Mouse (Mus musculus) liver, embryonic 16.5 days (tissue): ENCODE data around the gene Trex1. TPM values are rescaled to one million over a fixed set of nuclear protein-coding genes. Genes with fewer than 3 reads are reported as not detected.

Experiments
- ATAC-seq: fragments of 200-750 bp; cut with Nextera tagmentation; 2 replicates; pipeline ENCODE4 v1.8.0; 2017; ENCODE audit warnings: low read depth, mild to moderate bottlenecking, moderate number of reproducible peaks, moderate library complexity
- H3K27ac ChIP-seq: fragments of 300-500 bp; sonication (generic); 2 replicates; pipeline ENCODE4 v1.5.1; 2014; ENCODE audit warnings: mild to moderate bottlenecking, low read length
- H3K27me3 ChIP-seq: fragments of 300-500 bp; sonication (generic); 2 replicates; pipeline ENCODE4 v1.6.1; 2014; ENCODE audit warnings: low read depth, low read length, mixed read lengths; ENCODE audit not compliant: control insufficient read depth, insufficient read depth
- H3K36me3 ChIP-seq: fragments of 300-500 bp; sonication (generic); 2 replicates; pipeline ENCODE4 v1.6.1; 2014; ENCODE audit warnings: mild to moderate bottlenecking; ENCODE audit not compliant: control insufficient read depth, insufficient read depth
- H3K4me1 ChIP-seq: fragments of 300-500 bp; sonication (generic); 2 replicates; pipeline ENCODE4 v1.6.1; 2014; ENCODE audit warnings: low read depth, low read length, mixed read lengths; ENCODE audit not compliant: control insufficient read depth
- H3K4me2 ChIP-seq: fragments of 300-500 bp; sonication (generic); 2 replicates; pipeline ENCODE4 v1.6.1; 2014; ENCODE audit warnings: low read depth, low read length, mixed read lengths
- H3K4me3 ChIP-seq: fragments of 300-500 bp; sonication (generic); 2 replicates; pipeline ENCODE4 v1.5.1; 2014; ENCODE audit warnings: low read depth, mild to moderate bottlenecking, low read length
- H3K9ac ChIP-seq: fragments of 300-500 bp; sonication (generic); 2 replicates; pipeline ENCODE4 v1.6.1; 2014; ENCODE audit warnings: low read depth, low read length
- H3K9me3 ChIP-seq: fragments of 300-500 bp; sonication (generic); replicated peaks from 2 replicates; pipeline ENCODE4 v1.6.1; 2016; ENCODE audit warnings: low read length; ENCODE audit not compliant: control insufficient read depth
- WGBS: fragments of 180-500 bp; shearing (Covaris S2); extraction: QIAGEN DNeasy Blood & Tissue Kit; methylation state at CpG from one replicate; pipeline ENCODE4 v1.1.7; 2014; ENCODE audit not compliant: insufficient replicate concordance; 5-methylcytosine and 5-hydroxymethylcytosine counted together
- polyA plus RNA-seq: library from polyadenylated mRNA; unstranded; fragments of >200 nt; fragmentation: Nextera tagmentation; extraction: Ambion mirVana; gene quantifications from 2 replicates; pipeline ENCODE4 v1.2.1, GENCODE M21; 2015

Trex1 gene
- polyA plus RNA-seq, 1 experiment from 2014 or later: 7.4 TPM

- Histone ChIP-seq H3K4me1 (peaks cover 14% of the 10 kb centered on the region), H3K36me3 (no peaks in the 10 kb centered on the region), H3K9me3 (no peaks in the 10 kb centered on the region), H3K27ac (no peak overlapping the region), H3K9ac (no peak overlapping the region), H3K27me3 (no peaks in the 10 kb centered on the region), H3K4me3 (no peak overlapping the region), H3K4me2 (no peak overlapping the region)
- WGBS: 54% methylated on average over 3 of the region's 3 CpGs
- ATAC-seq: no peak
Observed at GRCm38 (mm10) chr9:109050674-109050997, 8.9 kb downstream of the Trex1 start.

- Histone ChIP-seq H3K27ac (no peak overlapping the region), H3K4me3 (no peak overlapping the region), H3K4me1 (peaks cover 9% of the 10 kb centered on the region), H3K4me2 (no peak overlapping the region), H3K9me3 (no peaks in the 10 kb centered on the region), H3K27me3 (no peaks in the 10 kb centered on the region), H3K9ac (no peak overlapping the region), H3K36me3 (no peaks in the 10 kb centered on the region)
- no peak for ATAC-seq
- WGBS: 69% methylated on average over 9 of the region's 9 CpGs
Observed at GRCm38 (mm10) chr9:109049996-109050673, 9.4 kb downstream of the Trex1 start.

- 57% methylated on average over 7 of the region's 7 CpGs for WGBS
- ATAC-seq: no peak
- Histone ChIP-seq H3K27me3 (no peaks in the 10 kb centered on the region), H3K9me3 (no peaks in the 10 kb centered on the region), H3K4me3 (no peak overlapping the region), H3K4me1 (peaks cover 1% of the 10 kb centered on the region; the same call in 1 of the 2 replicates), H3K4me2 (no peak overlapping the region), H3K9ac (no peak overlapping the region), H3K36me3 (no peaks in the 10 kb centered on the region), H3K27ac (no peak overlapping the region)
Observed at GRCm38 (mm10) chr9:109049316-109049715, 10.2 kb downstream of the Trex1 start.

- no peak overlapping the region for H3K4me2 ChIP-seq
- H3K4me1 ChIP-seq: no peaks in the 10 kb centered on the region
- no peak overlapping the region for H3K4me3 ChIP-seq
- WGBS: 33% methylated on average over 5 of the region's 5 CpGs
- ATAC-seq: no peak
- H3K9me3 ChIP-seq: no peaks in the 10 kb centered on the region
- no peak overlapping the region for H3K27ac ChIP-seq
- H3K27me3 ChIP-seq: no peaks in the 10 kb centered on the region
- H3K36me3 ChIP-seq: no peaks in the 10 kb centered on the region
- no peak overlapping the region for H3K9ac ChIP-seq
Observed at GRCm38 (mm10) chr9:109046306-109046705, 13.2 kb downstream of the Trex1 start.

- Histone ChIP-seq H3K36me3 (no peaks in the 10 kb centered on the region), H3K4me2 (no peak overlapping the region), H3K4me3 (no peak overlapping the region), H3K9ac (no peak overlapping the region), H3K4me1 (peaks cover 6% of the 10 kb centered on the region), H3K27me3 (peaks cover 8% of the 10 kb centered on the region), H3K27ac (no peak overlapping the region), H3K9me3 (no peaks in the 10 kb centered on the region)
- ATAC-seq: no peak
- WGBS: 64% methylated on average over 7 of the region's 7 CpGs
Observed at GRCm38 (mm10) chr9:109041351-109041750, 18.2 kb downstream of the Trex1 start.

- H3K4me2 ChIP-seq: no peak overlapping the region
- no peaks in the 10 kb centered on the region for H3K9me3 ChIP-seq
- H3K9ac ChIP-seq: no peak overlapping the region
- no peaks in the 10 kb centered on the region for H3K36me3 ChIP-seq
- ATAC-seq: no peak
- no peak overlapping the region for H3K4me3 ChIP-seq
- H3K27me3 ChIP-seq: peaks cover 8% of the 10 kb centered on the region
- H3K4me1 ChIP-seq: peaks cover 6% of the 10 kb centered on the region
- H3K27ac ChIP-seq: no peak overlapping the region
- 50% methylated on average over 6 of the region's 6 CpGs for WGBS
Observed at GRCm38 (mm10) chr9:109040906-109041305, 18.6 kb downstream of the Trex1 start.

- H3K9ac ChIP-seq: no peak overlapping the region
Observed at GRCm38 (mm10) chr9:109040216-109040615, 19.3 kb downstream of the Trex1 start.

GRCm38 (mm10) chr9:109039681-109040080 lies 19.9 kb downstream of the Trex1 start:
- peaks cover 6% of the 10 kb centered on the region for H3K4me1 ChIP-seq
- peaks cover 8% of the 10 kb centered on the region for H3K27me3 ChIP-seq
- no peak for ATAC-seq
- no peaks in the 10 kb centered on the region for H3K9me3 ChIP-seq
- H3K36me3 ChIP-seq: no peaks in the 10 kb centered on the region
- no peak overlapping the region for H3K27ac ChIP-seq
- no peak overlapping the region for H3K9ac ChIP-seq
- no peak overlapping the region for H3K4me3 ChIP-seq
- WGBS: 68% methylated on average over 4 of the region's 4 CpGs
- 0 out of 2 replicates have a peak overlapping the region, but pooled peaks have one; percentile 69 for H3K4me2 ChIP-seq

More at GRCm38 (mm10) chr9:109040216-109040615, 19.3 kb downstream of the Trex1 start:
- no peak for ATAC-seq
- H3K4me2 ChIP-seq: no peak overlapping the region
- no peaks in the 10 kb centered on the region for H3K36me3 ChIP-seq
- no peak overlapping the region for H3K27ac ChIP-seq
- 64% methylated on average over 8 of the region's 8 CpGs for WGBS
- peaks cover 6% of the 10 kb centered on the region for H3K4me1 ChIP-seq
- no peak overlapping the region for H3K4me3 ChIP-seq
- peaks cover 8% of the 10 kb centered on the region for H3K27me3 ChIP-seq
- no peaks in the 10 kb centered on the region for H3K9me3 ChIP-seq

GRCm38 (mm10) chr9:109038901-109039364 lies 20.6 kb downstream of the Trex1 start:
- Histone ChIP-seq H3K4me1 (peaks cover 6% of the 10 kb centered on the region), H3K27me3 (peaks cover 8% of the 10 kb centered on the region), H3K9me3 (no peaks in the 10 kb centered on the region), H3K9ac (peak overlapping the region; percentile 60; the same call in 1 of the 2 replicates), H3K4me2 (peak overlapping the region; percentile 69), H3K36me3 (no peaks in the 10 kb centered on the region), H3K4me3 (peak overlapping the region; percentile 63), H3K27ac (no peak overlapping the region)
- 16% methylated on average over 8 of the region's 8 CpGs for WGBS
- no peak for ATAC-seq
